Mouse (Mus musculus) left cerebral cortex, postnatal 36 days (tissue): Measurements from ENCODE around the gene Sap25. TPM values are rescaled to one million over a fixed set of nuclear protein-coding genes. Genes with fewer than 3 reads are reported as not detected.
"Not testable (repeated sequence)": the region's sequence is repeated elsewhere in the genome, so short reads cannot be mapped to it uniquely, and the experiment has no call there.

ENCODE experiments used
- DNase-seq, 2 experiments: peaks; one replicate each; pipeline ENCODE4 v3.0.0; 2021 to 2022; ENCODE audit warnings: low spot score in 2 of 2, mixed read lengths in 1 of 2
- intact Hi-C: fragments of 180-260 bp; cut with DNase I; formaldehyde crosslinking; loops from one replicate; pipeline ENCODE4 v1.15.1; 2025
- total RNA-seq, 2 experiments: library from RNA; stranded (reverse); gene quantifications; 2 replicates each; pipeline ENCODE4 v1.2.3; 2021

Gene Sap25
- total RNA-seq = 1 to 10 TPM; 4.2 to 7.7 TPM

GRCm38 (mm10) chr5:137641054-137641453 lies at the start of gene Sap25:
Gene Sap25 (plus strand): TSS chr5:137641334.
- DNase-seq = no peak
- intact Hi-C loops = no loop called here

- intact Hi-C loops = no loop called here
- no peak for DNase-seq
These were observed 45.2 kb upstream of the Sap25 start for GRCm38 (mm10) chr5:137595921-137596320.

- intact Hi-C loops = no loop called here
- no peak for DNase-seq
These were observed 44.4 kb upstream of the Sap25 start for GRCm38 (mm10) chr5:137596601-137597261.

- intact Hi-C loops = no loop called here
- no peak for DNase-seq
These were observed 43.5 kb upstream of the Sap25 start for GRCm38 (mm10) chr5:137597625-137598024.

- intact Hi-C loops = no loop called here
- DNase-seq = no peak
These were observed 42.9 kb upstream of the Sap25 start for GRCm38 (mm10) chr5:137598100-137598826.

GRCm38 (mm10) chr5:137599600-137599999 lies 41.5 kb upstream of the Sap25 start:
- no peak for DNase-seq
- intact Hi-C loops = no loop called here

GRCm38 (mm10) chr5:137600281-137600618 lies 40.9 kb upstream of the Sap25 start:
- no peak for DNase-seq

GRCm38 (mm10) chr5:137600619-137601364 lies 40.3 kb upstream of the Sap25 start, which contains the start of gene Mospd3:
Gene Mospd3 (minus strand): TSS chr5:137601058.
- peak; percentile 95 to 96 for DNase-seq
- intact Hi-C loops = loop anchor here (1.0 to 5.0 kb wide), 3 partner anchors 52 to 187 kb away; partner anchors contain the start of genes Epo, Gnb2, Mepce and Zcwpw1

More at GRCm38 (mm10) chr5:137600281-137600618, 40.9 kb upstream of the Sap25 start:
- intact Hi-C loops = loop anchor here (5.0 kb wide), 2 partner anchors 52 to 68 kb away; partner anchors contain the start of genes Epo and Gnb2

GRCm38 (mm10) chr5:137601365-137601729 lies 39.8 kb upstream of the Sap25 start:
- intact Hi-C loops = loop anchor here (1.0 to 5.0 kb wide), 3 partner anchors 51 to 186 kb away; partner anchors contain the start of genes Epo, Gnb2, Mepce and Zcwpw1
- no peak for DNase-seq

- intact Hi-C loops = no loop called here
These were observed 33.1 kb upstream of the Sap25 start for GRCm38 (mm10) chr5:137607860-137608653.

GRCm38 (mm10) chr5:137608654-137609190 lies 32.4 kb upstream of the Sap25 start:
- DNase-seq = no peak
- intact Hi-C loops = no loop called here

More at GRCm38 (mm10) chr5:137607860-137608653, 33.1 kb upstream of the Sap25 start:
- no peak for DNase-seq

GRCm38 (mm10) chr5:137609292-137609691 lies 31.8 kb upstream of the Sap25 start:
- intact Hi-C loops = no loop called here
- DNase-seq = no peak

GRCm38 (mm10) chr5:137610056-137610455 lies 31.1 kb upstream of the Sap25 start:
- no peak for DNase-seq
- intact Hi-C loops = no loop called here

GRCm38 (mm10) chr5:137610548-137611244 lies 30.4 kb upstream of the Sap25 start:
- no peak for DNase-seq
- intact Hi-C loops = no loop called here

GRCm38 (mm10) chr5:137611245-137611602 lies 29.9 kb upstream of the Sap25 start:
- intact Hi-C loops = no loop called here
- no peak for DNase-seq

- intact Hi-C loops = no loop called here
These were observed 28.1 kb upstream of the Sap25 start for GRCm38 (mm10) chr5:137613076-137613475.

GRCm38 (mm10) chr5:137613550-137613949 lies 27.6 kb upstream of the Sap25 start, which contains the start of gene Pcolce:
Gene Pcolce (minus strand): TSS chr5:137613784.
- intact Hi-C loops = no loop called here
- DNase-seq = no peak

More at GRCm38 (mm10) chr5:137613076-137613475, 28.1 kb upstream of the Sap25 start:
- no peak for DNase-seq

GRCm38 (mm10) chr5:137614921-137615320 lies 26.2 kb upstream of the Sap25 start:
- DNase-seq, intact Hi-C loops: not testable (repeated sequence)
